Mouse (Mus musculus) ES-E14 (cell line): ENCODE data around the gene Rbm42. TPM values are rescaled to one million over a fixed set of nuclear protein-coding genes. Genes with fewer than 3 reads are reported as not detected.

Source experiments
- DNase-seq: peaks from one replicate; pipeline ENCODE4 v3.0.0-alpha.2; 2013; ENCODE audit warnings: low read depth, low spot score
- H3K27ac ChIP-seq: 2 replicates; pipeline ENCODE4 v1.5.1; 2012; ENCODE audit warnings: low read depth, mild to moderate bottlenecking, low read length, moderate library complexity, mixed read lengths; ENCODE audit not compliant: poor library complexity, insufficient read depth, severe bottlenecking
- H3K36me3 ChIP-seq: 2 replicates; pipeline ENCODE4 v1.6.1; 2012; ENCODE audit warnings: mild to moderate bottlenecking, low read length, moderate library complexity, mixed read lengths; ENCODE audit not compliant: control insufficient read depth, poor library complexity, insufficient read depth, severe bottlenecking
- H3K4me1 ChIP-seq, 2 experiments: fragments of 150-350 bp in 1 of 2; sonication (generic) in 1 of 2; 2 replicates each; pipeline ENCODE4 v1.6.1; 2012; ENCODE audit warnings: low read length in 2 of 2, mild to moderate bottlenecking in 1 of 2, mixed read lengths in 1 of 2; ENCODE audit not compliant: control insufficient read depth in 2 of 2, insufficient read depth in 2 of 2, poor library complexity in 1 of 2
- H3K4me3 ChIP-seq, 2 experiments: fragments of 150-350 bp in 1 of 2; sonication (generic) in 1 of 2; 2 replicates each; pipeline ENCODE4 v1.5.1; 2012; ENCODE audit warnings: low read length in 2 of 2, low read depth in 1 of 2, mild to moderate bottlenecking in 1 of 2, mixed read lengths in 1 of 2; ENCODE audit not compliant: insufficient read depth in 1 of 2, poor library complexity in 1 of 2, severe bottlenecking in 1 of 2
- H3K9ac ChIP-seq: 2 replicates; pipeline ENCODE4 v1.6.1; 2012; ENCODE audit warnings: low read depth, mild to moderate bottlenecking, low read length, mixed read lengths; ENCODE audit not compliant: poor library complexity, insufficient read depth, severe bottlenecking
- H3K9me3 ChIP-seq: fragments of 150-350 bp; sonication (generic); 2 replicates; pipeline ENCODE4 v1.6.1; 2012; ENCODE audit warnings: low read depth, mild to moderate bottlenecking, low read length; ENCODE audit not compliant: control insufficient read depth, insufficient read depth
- CHD2 ChIP-seq: IDR thresholded peaks from 2 replicates; pipeline ENCODE4 v1.6.1; 2014; ENCODE audit warnings: mild to moderate bottlenecking, low read depth, low read length, inconsistent platforms
- HCFC1 ChIP-seq: IDR thresholded peaks from 2 replicates; pipeline ENCODE4 v1.6.1; 2012; ENCODE audit warnings: low read length, inconsistent platforms, borderline replicate concordance; ENCODE audit not compliant: insufficient read depth
- MAFK ChIP-seq: IDR thresholded peaks from 2 replicates; pipeline ENCODE4 v1.6.1; 2014; ENCODE audit warnings: mild to moderate bottlenecking, low read depth, low read length, inconsistent platforms; ENCODE audit not compliant: insufficient read depth
- ZC3H11A ChIP-seq: IDR thresholded peaks from 2 replicates; pipeline ENCODE4 v1.6.1; 2012; ENCODE audit warnings: low read depth, mild to moderate bottlenecking, inconsistent platforms, low read length, borderline replicate concordance
- ZNF384 ChIP-seq: IDR thresholded peaks from 2 replicates; pipeline ENCODE4 v1.6.1; 2012; ENCODE audit warnings: low read depth, low read length, inconsistent platforms
- in situ Hi-C, 2 experiments: fragments of 600-800 bp; cut with MboI; formaldehyde crosslinking; loops; one replicate each; pipeline ENCODE4 v1.15.1; 2025; ENCODE audit warnings: low sequenced_read_pairs in 2 of 2, inconsistent platforms in 1 of 2; ENCODE audit not compliant: unreplicated experiment in 2 of 2
- total RNA-seq: library from RNA; depleted of rRNA; stranded (reverse); fragments of 300-350 nt; gene quantifications from 2 replicates; pipeline ENCODE4 v1.2.3, GENCODE M21; 2012

Gene Rbm42
- total RNA-seq, 1 experiment: 86.0 TPM

GRCm38 (mm10) chr7:30636395-30636794, 13.7 kb downstream of the Rbm42 start:
- DNase-seq: no peak
- H3K9me3 ChIP-seq: no peaks in the 10 kb centered on the region
- no peak overlapping the region for H3K27ac ChIP-seq
- in situ Hi-C loops: no loop called here
- H3K4me3 ChIP-seq: no peak overlapping the region
- TF ChIP-seq ZNF384: no peak
- no peak for TF ChIP-seq CHD2
- TF ChIP-seq HCFC1: no peak
- no peak for TF ChIP-seq MAFK
- no peak for TF ChIP-seq ZC3H11A
- no peak overlapping the region for H3K9ac ChIP-seq
- H3K36me3 ChIP-seq: peaks cover 8% of the 10 kb centered on the region
- peaks cover 9 to 28% of the 10 kb centered on the region in 2 experiments; a peak in 3 of 4 replicates for H3K4me1 ChIP-seq

- peaks cover 9 to 28% of the 10 kb centered on the region in 2 experiments; a peak in 3 of 4 replicates for H3K4me1 ChIP-seq
- DNase-seq: no peak
- H3K9me3 ChIP-seq: no peaks in the 10 kb centered on the region
- H3K9ac ChIP-seq: peak within 1 kb of the TSS; percentile 44; the same call in 1 of the 2 replicates
- H3K4me3 ChIP-seq: peak within 1 kb of the TSS; percentile 43 to 44
- in situ Hi-C loops: no loop called here
- peaks cover 2% of the 10 kb centered on the region for H3K36me3 ChIP-seq
- H3K27ac ChIP-seq: no peak within 1 kb of the TSS
- no peak for TF ChIP-seq MAFK
- TF ChIP-seq ZNF384: no peak
- TF ChIP-seq HCFC1: no peak
- TF ChIP-seq ZC3H11A: no peak
- TF ChIP-seq CHD2: no peak
Observed at GRCm38 (mm10) chr7:30635752-30636151, 14.4 kb downstream of the Rbm42 start, which contains the start of gene Etv2. Etv2 (minus strand) TSS chr7:30635852.

- TF ChIP-seq CHD2 (no peak), ZC3H11A (no peak), MAFK (no peak), HCFC1 (no peak), ZNF384 (no peak)
- H3K9me3 ChIP-seq: no peaks in the 10 kb centered on the region
- peaks cover 7 to 25% of the 10 kb centered on the region in 2 experiments; a peak in 3 of 4 replicates for H3K4me1 ChIP-seq
- H3K27ac ChIP-seq: no peak overlapping the region
- peak; percentile 83 for DNase-seq
- H3K9ac ChIP-seq: peak overlapping the region; percentile 44; the same call in 1 of the 2 replicates
- peak overlapping the region; percentile 43 to 44 for H3K4me3 ChIP-seq
- H3K36me3 ChIP-seq: no peaks in the 10 kb centered on the region
- in situ Hi-C loops: no loop called here
Observed at GRCm38 (mm10) chr7:30634621-30635020, 15.5 kb downstream of the Rbm42 start.

DNA sequence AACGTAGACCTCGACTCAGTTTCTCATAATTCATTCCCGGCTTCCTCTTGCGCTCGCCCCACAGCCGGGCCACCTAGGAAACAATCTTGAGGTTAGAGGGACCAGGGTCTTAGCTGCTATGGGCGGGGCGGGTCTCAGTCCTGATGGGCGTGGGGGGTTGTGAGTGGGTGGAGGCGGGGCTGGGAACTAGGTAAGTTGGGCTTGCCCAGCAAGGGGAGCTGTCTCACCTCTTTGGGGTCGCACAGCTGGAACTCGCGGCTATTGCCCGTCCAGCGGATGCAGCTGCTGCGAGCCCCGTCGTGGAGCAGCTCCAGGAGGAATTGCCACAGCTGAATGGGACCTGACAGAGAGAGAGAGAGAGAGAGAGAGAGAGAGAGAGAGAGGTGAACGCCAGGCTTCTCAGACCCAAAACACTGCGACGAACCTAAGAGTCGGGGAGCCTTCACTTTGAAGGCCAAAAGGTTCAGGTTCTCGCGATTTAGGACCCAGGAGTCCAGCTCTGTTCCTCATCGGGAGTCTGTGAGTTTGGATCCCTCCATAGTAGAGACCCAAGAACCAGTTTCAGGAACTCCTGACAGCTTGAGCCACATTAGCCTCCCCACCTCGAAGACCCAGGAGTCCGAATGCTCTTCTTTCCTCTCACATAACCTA, 16.2 kb downstream of the Rbm42 start:
- peak overlapping the region; percentile 24 to 39 for H3K4me3 ChIP-seq
- TF ChIP-seq MAFK (no peak), ZNF384 (no peak), CHD2 (no peak), ZC3H11A (no peak), HCFC1 (no peak)
- no peaks in the 10 kb centered on the region for H3K36me3 ChIP-seq
- peaks cover under 1 to 21% of the 10 kb centered on the region in 2 experiments; a peak in 2 of 4 replicates for H3K4me1 ChIP-seq
- H3K27ac ChIP-seq: no peak overlapping the region
- DNase-seq: no peak
- in situ Hi-C loops: no loop called here
- no peaks in the 10 kb centered on the region for H3K9me3 ChIP-seq
- peak overlapping the region; percentile 23 for H3K9ac ChIP-seq

DNA sequence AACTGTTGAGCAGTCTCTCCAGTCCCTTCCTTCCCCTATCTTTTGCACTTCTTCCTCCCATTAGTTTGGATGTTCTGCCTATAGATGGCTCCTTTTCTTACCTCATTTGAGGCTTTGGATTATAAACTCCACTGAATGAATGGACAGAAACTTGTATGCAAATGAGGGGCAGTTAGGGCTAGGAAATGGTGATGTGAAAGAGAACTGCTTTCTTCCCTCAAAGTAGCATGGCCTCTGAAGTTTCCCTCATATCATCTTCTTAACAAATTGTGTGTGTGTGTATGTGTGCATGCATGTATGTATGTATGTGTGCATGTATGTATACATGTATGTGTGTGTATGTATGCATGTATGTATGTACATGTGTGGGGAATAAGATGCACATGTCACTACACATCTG, 21.1 kb downstream of the Rbm42 start:
- Histone ChIP-seq H3K9me3 (no peaks in the 10 kb centered on the region), H3K4me3 (no peak overlapping the region), H3K36me3 (peaks cover 2% of the 10 kb centered on the region; the same call in 1 of the 2 replicates), H3K27ac (no peak overlapping the region), H3K4me1 (peaks cover 1 to 7% of the 10 kb centered on the region in 2 experiments; a peak in 2 of 4 replicates), H3K9ac (no peak overlapping the region)
- no peak for DNase-seq
- in situ Hi-C loops: no loop called here
- TF ChIP-seq ZC3H11A (no peak), ZNF384 (no peak), CHD2 (no peak), MAFK (no peak), HCFC1 (no peak)
